Mouse (Mus musculus) fat pad, adult 2 months (tissue): ENCODE results near the gene Ubald1.

Experiments
- DNase-seq: peaks from one replicate; pipeline ENCODE4 v3.0.0-alpha.2; 2011; ENCODE audit warnings: low read depth, low spot score; ENCODE audit errors: extremely low read depth

Ubald1 gene

GRCm38 (mm10) chr16:4875198-4876032 is 4.7 kb downstream of the Ubald1 start:
- no peak for DNase-seq

GRCm38 (mm10) chr16:4871926-4872325 is 8.2 kb downstream of the Ubald1 start:
- no peak for DNase-seq

- no peak for DNase-seq
Observed at GRCm38 (mm10) chr16:4870490-4870889, 9.6 kb downstream of the Ubald1 start.

GRCm38 (mm10) chr16:4866101-4866695 is 13.9 kb downstream of the Ubald1 start:
- DNase-seq = no peak

- no peak for DNase-seq
Observed at GRCm38 (mm10) chr16:4863742-4864141, 16.4 kb downstream of the Ubald1 start.

GRCm38 (mm10) chr16:4862863-4863483 is 17.1 kb downstream of the Ubald1 start:
- DNase-seq = no peak

GRCm38 (mm10) chr16:4861392-4861791 is 18.7 kb downstream of the Ubald1 start:
- no peak for DNase-seq

- DNase-seq = no peak
Observed at GRCm38 (mm10) chr16:4855046-4855650, 25.0 kb downstream of the Ubald1 start.

GRCm38 (mm10) chr16:4850938-4851628 is 29.0 kb downstream of the Ubald1 start:
- DNase-seq = no peak

- DNase-seq = peak; percentile 14
Observed at GRCm38 (mm10) chr16:4850361-4850760, 29.8 kb downstream of the Ubald1 start.

- DNase-seq = no peak
Observed at GRCm38 (mm10) chr16:4848090-4848489, 32.0 kb downstream of the Ubald1 start.

GRCm38 (mm10) chr16:4847041-4847440 is 33.1 kb downstream of the Ubald1 start:
- DNase-seq = no peak

GRCm38 (mm10) chr16:4840231-4840630 is 39.9 kb downstream of the Ubald1 start:
- DNase-seq = no peak

GRCm38 (mm10) chr16:4839552-4839951 is 40.6 kb downstream of the Ubald1 start:
- DNase-seq = no peak

- DNase-seq = no peak
Observed at GRCm38 (mm10) chr16:4837631-4838030, 42.5 kb downstream of the Ubald1 start.

GRCm38 (mm10) chr16:4835191-4835590 is 44.9 kb downstream of the Ubald1 start, which contains the start of gene 4930562C15Rik:
Gene 4930562C15Rik, plus strand, starts transcription at chr16:4835416.
- no peak for DNase-seq

- no peak for DNase-seq
Observed at GRCm38 (mm10) chr16:4833858-4834257, 46.3 kb downstream of the Ubald1 start.

GRCm38 (mm10) chr16:4831650-4832419 is 48.3 kb downstream of the Ubald1 start:
- DNase-seq = no peak

GRCm38 (mm10) chr16:4829271-4829900 is 50.7 kb downstream of the Ubald1 start:
- DNase-seq = no peak

- no peak for DNase-seq
Observed at GRCm38 (mm10) chr16:4827639-4828038, 52.5 kb downstream of the Ubald1 start.
